Mouse (Mus musculus) neural tube, embryonic 15.5 days (tissue): ENCODE results near the gene Mcm5. TPM values are rescaled to one million over a fixed set of nuclear protein-coding genes. Genes with fewer than 3 reads are reported as not detected.

ENCODE experiments used
- ATAC-seq: fragments of 200-750 bp; cut with Nextera tagmentation; 2 replicates; pipeline ENCODE4 v1.8.0; 2017; ENCODE audit warnings: mild to moderate bottlenecking, moderate TSS enrichment, moderate library complexity; ENCODE audit not compliant: low FRiP score
- H3K27ac ChIP-seq: fragments of 300-500 bp; sonication (generic); replicated peaks from 2 replicates; pipeline ENCODE4 v1.5.1; 2015; ENCODE audit warnings: mild to moderate bottlenecking, inconsistent platforms
- H3K27me3 ChIP-seq: fragments of 300-500 bp; sonication (generic); replicated peaks from 2 replicates; pipeline ENCODE4 v1.6.1; 2015; ENCODE audit warnings: inconsistent platforms
- H3K36me3 ChIP-seq: fragments of 300-500 bp; sonication (generic); 2 replicates; pipeline ENCODE4 v1.6.1; 2015; ENCODE audit warnings: inconsistent platforms
- H3K4me1 ChIP-seq: fragments of 300-500 bp; sonication (generic); 2 replicates; pipeline ENCODE4 v1.6.1; 2015; ENCODE audit warnings: inconsistent platforms
- H3K4me2 ChIP-seq: fragments of 300-500 bp; sonication (generic); 2 replicates; pipeline ENCODE4 v1.6.1; 2015; ENCODE audit warnings: inconsistent platforms, mild to moderate bottlenecking, moderate library complexity
- H3K4me3 ChIP-seq: fragments of 300-500 bp; sonication (generic); replicated peaks from 2 replicates; pipeline ENCODE4 v1.5.1; 2015; ENCODE audit warnings: mild to moderate bottlenecking, inconsistent platforms
- H3K9ac ChIP-seq: fragments of 300-500 bp; sonication (generic); replicated peaks from 2 replicates; pipeline ENCODE4 v1.6.1; 2015; ENCODE audit warnings: mild to moderate bottlenecking, inconsistent platforms
- H3K9me3 ChIP-seq: fragments of 300-500 bp; sonication (generic); replicated peaks from 2 replicates; pipeline ENCODE4 v1.6.1; 2016; ENCODE audit warnings: inconsistent platforms
- WGBS: fragments of 180-500 bp; shearing (Covaris S2); methylation state at CpG from one replicate; pipeline ENCODE4 v1.1.7; 2015; ENCODE audit warnings: mixed read lengths; 5-methylcytosine and 5-hydroxymethylcytosine counted together
- polyA plus RNA-seq: library from polyadenylated mRNA; unstranded; fragments of >200 nt; fragmentation: Nextera tagmentation; extraction: Ambion mirVana; gene quantifications from 2 replicates; pipeline ENCODE4 v1.2.1, GENCODE M21; 2015

Gene Mcm5
- polyA plus RNA-seq, 1 experiment from 2014 or later = 25.7 TPM

DNA sequence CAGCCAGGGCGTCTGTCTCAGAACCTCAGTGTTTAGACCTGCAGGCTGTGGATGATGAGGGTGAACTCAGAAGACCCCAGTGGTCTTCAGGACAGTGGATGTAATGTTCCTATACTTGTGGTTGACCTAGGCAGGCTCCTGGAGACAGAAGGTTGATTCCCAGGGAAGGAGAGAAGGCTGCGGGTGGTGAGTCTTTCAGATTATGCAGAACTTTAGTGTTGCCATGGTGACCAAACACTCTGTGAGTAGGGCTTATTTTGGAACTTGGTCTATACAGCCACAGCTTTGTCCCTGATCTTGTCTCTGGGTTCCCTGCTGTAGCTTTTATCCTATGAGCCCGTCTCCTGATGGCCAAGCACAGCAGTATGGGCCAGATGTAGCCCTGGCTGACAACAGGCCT, 28.2 kb downstream of the Mcm5 start:
- Histone ChIP-seq H3K27me3 (no peaks in the 10 kb centered on the region), H3K9ac (no peak overlapping the region), H3K36me3 (no peaks in the 10 kb centered on the region), H3K4me1 (peaks cover 12% of the 10 kb centered on the region), H3K9me3 (no peaks in the 10 kb centered on the region), H3K4me2 (no peak overlapping the region), H3K4me3 (no peak overlapping the region), H3K27ac (no peak overlapping the region)
- 54% methylated on average over 3 of the region's 3 CpGs for WGBS
- no peak for ATAC-seq

DNA sequence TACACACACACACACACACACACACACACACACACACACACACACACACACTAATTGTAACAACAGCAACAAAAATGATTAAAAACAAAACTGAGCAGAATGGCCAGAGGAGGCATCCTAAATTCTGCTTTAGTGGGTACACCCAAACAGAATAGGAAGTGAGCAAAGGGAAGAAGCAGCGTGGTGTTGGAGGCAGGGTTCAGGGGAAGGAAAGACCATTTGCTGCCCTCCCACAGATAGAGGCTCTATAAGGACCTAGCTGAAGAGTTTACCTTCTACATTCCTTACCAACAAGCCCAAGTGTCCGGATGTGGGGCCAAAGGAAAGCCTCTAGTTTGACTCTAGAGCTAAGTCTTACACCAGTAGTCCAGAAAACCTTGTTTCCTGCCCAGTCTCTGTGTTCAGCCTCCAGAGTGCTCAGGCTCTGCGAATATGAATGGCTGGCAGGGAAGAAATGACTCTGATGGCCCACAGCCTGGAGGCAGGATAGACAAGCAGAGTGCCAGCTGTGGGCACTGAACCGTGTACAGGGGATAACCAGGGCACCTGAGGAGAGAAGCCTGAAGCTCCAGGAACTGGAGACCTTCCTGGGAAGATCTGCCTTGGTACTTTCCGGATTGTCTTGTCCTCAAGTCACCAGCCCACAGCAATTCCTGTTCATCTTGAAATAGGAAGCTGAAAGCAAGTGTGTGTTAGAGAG, 41.7 kb downstream of the Mcm5 start:
- no peaks in the 10 kb centered on the region for H3K9me3 ChIP-seq
- no peak overlapping the region for H3K9ac ChIP-seq
- no peaks in the 10 kb centered on the region for H3K4me1 ChIP-seq
- no peaks in the 10 kb centered on the region for H3K36me3 ChIP-seq
- no peaks in the 10 kb centered on the region for H3K27me3 ChIP-seq
- H3K27ac ChIP-seq = no peak overlapping the region
- no peak overlapping the region for H3K4me2 ChIP-seq
- H3K4me3 ChIP-seq = no peak overlapping the region
- WGBS = 83% methylated on average over 5 of the region's 5 CpGs
- ATAC-seq = no peak

DNA sequence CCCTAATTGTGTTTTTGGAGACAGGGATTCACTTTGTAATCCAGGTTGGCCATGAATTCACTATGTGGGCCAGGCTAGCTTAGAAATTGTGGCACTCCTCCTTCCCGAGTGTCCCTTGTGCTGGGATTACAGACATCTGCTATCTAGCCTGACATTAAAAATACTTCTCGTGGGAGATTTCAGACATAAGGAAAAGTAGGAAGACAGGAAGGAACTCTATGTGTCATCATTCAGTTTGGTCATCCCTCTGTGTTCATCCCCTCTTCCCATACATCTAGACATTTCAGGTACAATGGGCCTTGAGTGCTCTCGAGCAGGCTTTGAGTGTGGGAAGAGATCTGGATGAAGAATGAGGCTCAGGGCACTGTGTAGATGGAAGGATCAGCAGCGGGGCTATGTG, 42.4 kb downstream of the Mcm5 start:
- H3K4me2 ChIP-seq = no peak overlapping the region
- H3K27ac ChIP-seq = no peak overlapping the region
- H3K9ac ChIP-seq = no peak overlapping the region
- H3K27me3 ChIP-seq = no peaks in the 10 kb centered on the region
- ATAC-seq = no peak
- no peaks in the 10 kb centered on the region for H3K9me3 ChIP-seq
- H3K4me1 ChIP-seq = no peaks in the 10 kb centered on the region
- no peak overlapping the region for H3K4me3 ChIP-seq
- no peaks in the 10 kb centered on the region for H3K36me3 ChIP-seq
- WGBS = 76% methylated on average over 4 of the region's 4 CpGs

DNA sequence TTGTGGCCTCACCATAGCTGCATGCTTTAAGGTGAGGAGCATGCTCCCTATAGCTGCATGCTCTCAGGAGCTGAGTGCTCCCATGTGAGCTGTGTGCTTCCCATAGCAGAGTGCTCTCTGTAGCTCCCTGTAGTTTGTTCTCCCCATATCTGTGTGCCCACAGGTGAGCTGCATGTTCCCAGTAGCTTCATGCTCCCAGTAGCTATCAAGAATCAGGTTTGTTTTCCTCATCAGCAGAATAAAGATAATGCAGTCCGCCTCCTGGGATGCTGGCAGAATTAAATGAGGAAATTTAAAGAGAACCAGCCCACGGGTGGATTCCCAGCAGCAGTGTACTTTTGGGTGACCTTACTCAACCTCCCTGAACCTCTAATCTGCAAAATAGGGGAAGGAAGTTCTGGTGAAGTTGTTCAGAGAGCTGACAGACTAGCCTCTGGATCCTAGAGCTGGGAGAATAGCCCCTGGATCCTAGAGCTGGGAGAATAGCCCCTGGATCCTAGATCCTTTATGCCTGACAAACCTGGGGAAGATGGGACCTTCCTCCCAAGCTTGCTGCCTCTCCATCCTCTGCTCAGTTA, 43.2 kb downstream of the Mcm5 start:
- Histone ChIP-seq H3K4me3 (no peak overlapping the region), H3K27me3 (no peaks in the 10 kb centered on the region), H3K9me3 (no peaks in the 10 kb centered on the region), H3K9ac (no peak overlapping the region), H3K4me2 (no peak overlapping the region), H3K36me3 (no peaks in the 10 kb centered on the region), H3K27ac (no peak overlapping the region), H3K4me1 (no peaks in the 10 kb centered on the region)
- 89% methylated on average over 2 of the region's 2 CpGs for WGBS
- no peak for ATAC-seq

DNA sequence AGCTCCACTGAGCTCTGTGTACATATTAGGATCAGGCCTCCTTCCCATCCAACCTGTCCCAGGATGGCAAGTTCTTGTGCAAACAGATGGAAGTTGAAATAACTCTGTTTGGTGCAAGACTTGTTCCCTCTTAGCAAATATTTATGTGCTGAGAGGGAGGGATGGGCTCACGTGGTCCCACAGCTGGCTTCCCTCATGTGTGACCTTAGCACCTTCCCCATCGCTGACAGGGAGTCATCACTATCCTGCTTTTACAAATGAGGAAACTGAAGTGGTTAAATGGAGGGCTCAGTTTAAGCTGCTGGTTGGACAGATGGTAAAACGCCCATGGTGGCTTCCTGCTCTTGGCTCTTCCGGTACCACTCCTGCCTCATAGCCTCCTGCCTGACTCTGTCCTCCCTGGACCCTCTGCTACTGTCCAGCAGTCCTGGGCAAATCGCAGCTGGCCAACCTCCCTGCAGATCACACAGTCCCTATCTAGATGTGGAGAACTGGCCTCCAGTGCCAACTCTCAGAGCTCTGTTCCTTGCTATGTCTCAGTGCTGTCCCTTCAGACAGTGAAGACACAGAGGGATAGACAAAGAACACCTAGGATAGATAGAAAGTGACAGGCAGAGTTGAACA, 45.6 kb downstream of the Mcm5 start:
- no peak for ATAC-seq
- H3K9ac ChIP-seq = no peak overlapping the region
- H3K27ac ChIP-seq = no peak overlapping the region
- H3K27me3 ChIP-seq = no peaks in the 10 kb centered on the region
- WGBS = 80% methylated on average over 5 of the region's 5 CpGs
- H3K36me3 ChIP-seq = no peaks in the 10 kb centered on the region
- no peak overlapping the region for H3K4me3 ChIP-seq
- H3K4me1 ChIP-seq = no peaks in the 10 kb centered on the region
- no peak overlapping the region for H3K4me2 ChIP-seq
- no peaks in the 10 kb centered on the region for H3K9me3 ChIP-seq

DNA sequence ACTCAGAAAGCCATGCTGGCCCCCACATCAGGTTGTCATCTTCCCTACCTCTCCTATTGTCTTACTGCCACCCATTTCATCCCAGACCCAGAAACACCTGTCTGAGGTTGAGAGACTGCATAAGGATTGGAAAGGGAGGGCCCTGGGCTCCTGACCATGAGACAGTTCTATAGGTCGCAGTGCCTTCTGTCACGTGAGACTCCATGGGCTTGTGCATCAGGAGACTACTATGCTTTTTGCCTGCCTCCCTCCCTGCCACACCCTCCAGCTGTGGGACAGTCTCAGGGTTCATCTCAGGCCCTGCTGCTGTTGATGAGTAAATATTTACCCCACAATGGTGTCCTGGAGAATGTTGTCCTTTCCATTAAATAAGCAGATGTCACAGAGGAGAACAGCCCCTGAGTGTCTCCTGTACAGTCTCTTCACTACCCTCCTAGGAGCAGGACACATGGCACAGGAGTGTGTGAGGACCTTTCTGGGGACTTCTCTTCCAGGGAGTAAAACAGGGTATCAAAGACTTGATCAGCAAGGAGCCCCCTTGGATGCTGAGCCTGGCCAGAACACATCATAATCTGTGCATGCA, 46.5 kb downstream of the Mcm5 start:
- H3K4me1 ChIP-seq = no peaks in the 10 kb centered on the region
- H3K36me3 ChIP-seq = no peaks in the 10 kb centered on the region
- WGBS = 80% methylated on average over 2 of the region's 2 CpGs
- H3K9ac ChIP-seq = no peak overlapping the region
- H3K4me3 ChIP-seq = no peak overlapping the region
- no peak overlapping the region for H3K4me2 ChIP-seq
- ATAC-seq = no peak
- no peaks in the 10 kb centered on the region for H3K27me3 ChIP-seq
- no peaks in the 10 kb centered on the region for H3K9me3 ChIP-seq
- H3K27ac ChIP-seq = no peak overlapping the region

DNA sequence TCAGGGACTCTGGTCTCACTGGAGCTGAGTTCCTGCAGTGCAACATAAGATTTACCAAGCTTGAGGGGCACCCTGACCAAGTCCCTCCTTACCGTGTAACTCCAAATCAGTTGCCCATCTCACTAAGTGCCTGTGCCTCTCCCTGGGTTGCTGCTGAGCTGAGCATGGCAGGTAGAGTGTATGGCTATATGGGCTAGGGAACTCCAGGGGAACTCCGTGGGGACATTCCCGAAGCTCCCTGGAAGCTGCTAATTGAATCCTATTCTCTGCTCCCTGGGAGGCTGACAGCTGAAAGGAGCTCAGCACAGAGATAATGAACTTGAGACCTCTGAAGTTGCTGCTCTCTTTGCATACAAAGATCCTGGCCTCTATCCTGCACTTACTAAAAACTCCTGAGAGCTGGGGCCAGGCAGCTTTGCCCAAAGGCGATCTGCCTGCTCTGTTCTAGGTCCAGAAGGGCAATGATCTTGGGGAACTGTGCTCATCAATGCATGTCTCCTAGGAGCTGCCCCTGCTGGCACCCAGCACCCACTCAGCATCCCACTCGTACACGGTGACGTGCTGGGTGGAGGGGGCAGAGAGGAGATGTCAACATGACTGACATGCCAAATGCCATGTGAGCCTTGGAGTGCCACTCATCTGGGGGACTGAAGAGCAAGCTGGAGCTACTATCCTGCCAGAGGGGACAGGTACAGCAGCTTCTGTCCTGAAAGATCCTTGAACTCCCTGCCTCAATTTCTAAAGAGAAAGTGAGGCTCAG, 48.3 kb downstream of the Mcm5 start:
- H3K9me3 ChIP-seq = no peaks in the 10 kb centered on the region
- no peak overlapping the region for H3K27ac ChIP-seq
- WGBS = 41% methylated on average over 7 of the region's 7 CpGs
- no peak overlapping the region for H3K9ac ChIP-seq
- no peaks in the 10 kb centered on the region for H3K27me3 ChIP-seq
- H3K4me2 ChIP-seq = no peak overlapping the region
- no peak for ATAC-seq
- no peak overlapping the region for H3K4me3 ChIP-seq
- H3K4me1 ChIP-seq = no peaks in the 10 kb centered on the region
- no peaks in the 10 kb centered on the region for H3K36me3 ChIP-seq

DNA sequence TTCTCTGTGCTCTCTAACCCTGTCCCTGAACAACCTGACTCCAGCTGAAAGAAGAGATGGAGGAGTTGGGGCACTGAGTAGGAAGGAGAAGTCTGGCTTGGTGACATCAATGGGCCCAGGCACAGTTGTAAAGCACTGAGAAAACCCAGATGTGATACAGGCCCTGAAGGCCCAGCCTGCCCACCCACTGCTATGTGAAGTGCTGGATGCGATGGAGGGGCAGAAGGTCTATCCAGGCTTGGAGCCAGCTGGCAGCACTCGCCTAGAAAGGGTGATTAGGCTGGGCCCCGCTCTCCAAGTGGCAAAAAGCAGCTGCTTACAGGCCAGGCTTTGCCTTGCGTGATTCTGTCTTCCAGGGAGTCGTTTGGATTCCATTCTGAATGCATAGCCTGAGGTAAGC, 60.0 kb downstream of the Mcm5 start:
- 61% methylated on average over 5 of the region's 5 CpGs for WGBS
- Histone ChIP-seq H3K4me1 (no peaks in the 10 kb centered on the region), H3K27me3 (no peaks in the 10 kb centered on the region), H3K4me3 (no peak overlapping the region), H3K9me3 (no peaks in the 10 kb centered on the region), H3K27ac (no peak overlapping the region), H3K36me3 (no peaks in the 10 kb centered on the region), H3K9ac (no peak overlapping the region), H3K4me2 (no peak overlapping the region)
- ATAC-seq = no peak

DNA sequence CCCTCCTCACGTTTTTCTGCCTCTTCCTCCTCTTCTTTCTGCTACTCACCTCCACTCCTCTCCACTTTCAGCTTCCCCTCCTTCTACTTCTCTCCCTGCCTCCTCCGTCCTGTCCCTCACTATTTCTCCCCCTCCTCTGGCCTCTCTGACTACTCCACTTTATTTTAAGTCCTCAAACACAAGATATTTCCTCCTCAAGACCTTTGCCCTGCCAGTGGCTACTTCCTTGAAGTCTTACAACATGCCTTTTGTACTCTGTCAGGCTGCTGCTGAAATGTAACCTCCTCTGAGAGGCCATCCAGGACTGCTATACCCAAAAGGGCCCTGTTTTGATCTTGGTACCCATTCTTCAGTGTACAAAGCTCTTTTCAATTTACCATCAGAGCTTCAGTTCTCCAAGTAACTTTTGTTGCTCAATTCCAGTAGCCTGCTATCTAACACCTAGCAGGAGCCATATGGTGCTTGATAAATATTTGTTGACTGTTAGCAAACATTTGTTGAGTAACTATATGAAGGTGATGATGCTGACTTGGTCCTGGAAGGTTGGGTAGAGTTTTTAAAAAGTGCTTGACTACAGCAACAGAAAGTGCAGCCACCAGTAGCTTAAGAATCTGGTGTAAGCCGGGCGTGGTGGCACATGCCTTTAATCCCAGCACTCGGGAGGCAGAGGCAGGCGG, 62.8 kb downstream of the Mcm5 start:
- Histone ChIP-seq H3K36me3 (no peaks in the 10 kb centered on the region), H3K27ac (no peak overlapping the region), H3K4me3 (no peak overlapping the region), H3K27me3 (no peaks in the 10 kb centered on the region), H3K4me1 (no peaks in the 10 kb centered on the region), H3K4me2 (no peak overlapping the region), H3K9ac (no peak overlapping the region), H3K9me3 (no peaks in the 10 kb centered on the region)
- 76% methylated on average over 6 of the region's 6 CpGs for WGBS
- no peak for ATAC-seq
